Mouse (Mus musculus): ENCODE measurements around the gene Col10a1. TPM values are rescaled to one million over a fixed set of nuclear protein-coding genes. Genes with fewer than 3 reads are reported as not detected.
A peak's percentile ranks its signal among the peaks of the same experiment; 100 is the strongest.
"Not testable (repeated sequence)": the region's sequence is repeated elsewhere in the genome, so short reads cannot be mapped to it uniquely, and the experiment has no call there.

Gene Col10a1
- total RNA-seq (2022) = under 1 TPM; 0.14 to 0.28 (median 0.24) TPM

- no peak for DNase-seq (ENCODE audit: low spot score in 2 of 2)
These were observed at the start of gene Col10a1 for GRCm38 (mm10) chr10:34389681-34390080. Gene Col10a1 (plus strand): TSS chr10:34389981.

- DNase-seq (ENCODE audit: low spot score in 2 of 2) = no peak
These were observed 48.8 kb upstream of the Col10a1 start for GRCm38 (mm10) chr10:34341014-34341413.

- DNase-seq (ENCODE audit: low spot score in 2 of 2) = no peak
These were observed 47.9 kb upstream of the Col10a1 start for GRCm38 (mm10) chr10:34341886-34342285.

GRCm38 (mm10) chr10:34352166-34352565 lies 37.6 kb upstream of the Col10a1 start:
- DNase-seq (ENCODE audit: low spot score in 2 of 2) = no peak

- no peak for DNase-seq (ENCODE audit: low spot score in 2 of 2)
These were observed 31.5 kb upstream of the Col10a1 start for GRCm38 (mm10) chr10:34358263-34358662.

GRCm38 (mm10) chr10:34363756-34364155 lies 26.0 kb upstream of the Col10a1 start:
- no peak for DNase-seq (ENCODE audit: low spot score in 2 of 2)

GRCm38 (mm10) chr10:34368138-34368537 lies 21.6 kb upstream of the Col10a1 start:
- no peak for DNase-seq (ENCODE audit: low spot score in 2 of 2)

- DNase-seq (ENCODE audit: low spot score in 2 of 2) = no peak
These were observed 16.4 kb upstream of the Col10a1 start for GRCm38 (mm10) chr10:34373332-34373731.

- DNase-seq (ENCODE audit: low spot score in 2 of 2) = no peak
These were observed 4.1 kb upstream of the Col10a1 start for GRCm38 (mm10) chr10:34385636-34386035.

GRCm38 (mm10) chr10:34396959-34397358 lies 7.2 kb downstream of the Col10a1 start:
- DNase-seq (ENCODE audit: low spot score in 2 of 2) = no peak

- DNase-seq (ENCODE audit: low spot score in 2 of 2) = no peak
These were observed 9.5 kb downstream of the Col10a1 start for GRCm38 (mm10) chr10:34399267-34399666.

- peak; percentile 76 to 80 for DNase-seq (ENCODE audit: low spot score in 2 of 2)
These were observed 28.5 kb downstream of the Col10a1 start, which contains the start of gene Nt5dc1 for GRCm38 (mm10) chr10:34418204-34418756. Gene Nt5dc1 (minus strand): TSS chr10:34418552.

- DNase-seq (ENCODE audit: low spot score in 2 of 2) = not testable (repeated sequence)
These were observed 29.0 kb downstream of the Col10a1 start for GRCm38 (mm10) chr10:34418794-34419193.

- no peak for DNase-seq (ENCODE audit: low spot score in 2 of 2)
These were observed 42.0 kb downstream of the Col10a1 start for GRCm38 (mm10) chr10:34431783-34432182.

GRCm38 (mm10) chr10:34434191-34434590 lies 44.4 kb downstream of the Col10a1 start:
- not testable (repeated sequence) for DNase-seq (ENCODE audit: low spot score in 2 of 2)

Other genes with a start within 250 kb of the Col10a1 start
- gene Dse, start 182.3 kb upstream of the Col10a1 start, total RNA-seq (2022) = 10 to 100 TPM in 1 of 4 experiments, 1 to 10 TPM in 3; 5.6 to 10.4 (median 7.9) TPM
- 100 to 1,000 TPM; 159 to 186 (median 174) TPM for gene Tspyl1, start 107.8 kb upstream of the Col10a1 start, total RNA-seq (2022)
- 100 to 1,000 TPM; 388 to 444 (median 418) TPM for gene Tspyl4, start 92.5 kb upstream of the Col10a1 start, total RNA-seq (2022)
- 1 to 10 TPM; 2.6 to 4.4 (median 4.1) TPM for gene Nt5dc1, start 28.6 kb downstream of the Col10a1 start, total RNA-seq (2022)
- gene Frk, start 93.4 kb downstream of the Col10a1 start, total RNA-seq (2022) = 1 to 10 TPM in 1 of 4 experiments, under 1 TPM in 3; 0.30 to 2.6 (median 0.63) TPM

Measured in left cerebral cortex, adult 8-10 months (tissue).